In the genomic region with DNA sequence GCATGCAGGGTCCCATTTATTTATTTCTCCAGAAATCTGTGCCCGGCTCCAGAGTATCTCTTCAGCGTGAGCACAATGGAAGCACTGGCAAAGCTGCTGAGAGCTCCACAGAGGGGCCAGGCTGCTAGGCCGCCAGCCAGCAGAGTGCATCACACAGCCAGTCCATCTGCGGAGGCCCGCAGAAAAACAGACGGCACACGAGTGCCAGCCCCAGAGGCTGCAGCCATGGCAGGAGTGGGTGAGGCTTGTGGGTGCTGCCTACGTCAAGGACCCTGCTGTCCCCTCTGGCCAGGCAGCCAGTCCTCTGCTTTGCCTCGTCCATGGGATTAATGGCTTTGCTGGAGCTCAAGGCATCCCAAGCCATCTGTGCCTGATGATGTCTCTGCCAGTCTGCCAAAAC, we compare ENCODE assay signal across 8 mouse cellular contexts. TPM values are rescaled to one million over a fixed set of nuclear protein-coding genes. Genes with fewer than 3 reads are reported as not detected.
DNase-seq lines count a peak whose midpoint lies in the region; ATAC-seq lines count a peak whose summit lies in the region.

No protein-coding gene starts in this region.

- no peak overlapping the region for H3K9ac ChIP-seq in kidney, embryonic 15.5 days
- peak overlapping the region; percentile 18 for H3K9ac ChIP-seq in forebrain, embryonic 13.5 days
- no peak overlapping the region for H3K9ac ChIP-seq in midbrain, embryonic 14.5 days (replicated peaks; ENCODE audit: low read length)

- H3K27me3 ChIP-seq in kidney, embryonic 15.5 days: no peaks in the 10 kb centered on the region
- H3K27me3 ChIP-seq in forebrain, embryonic 13.5 days: no peaks in the 10 kb centered on the region
- no peaks in the 10 kb centered on the region for H3K27me3 ChIP-seq in midbrain, embryonic 14.5 days (ENCODE audit: control insufficient read depth, insufficient read depth, low read length)

- ATAC-seq in kidney, embryonic 15.5 days (replicated peaks; ENCODE audit: low FRiP score): no peak
- ATAC-seq in forebrain, embryonic 13.5 days: peak; percentile 82
- ATAC-seq in midbrain, embryonic 14.5 days (ENCODE audit: low FRiP score, low TSS enrichment): peak; percentile 37; the same call in 1 of the 2 replicates

- DNase-seq in kidney, adult 11 months: no peak
- DNase-seq in cerebellum, adult 11-12 months: peak; percentile 82
- DNase-seq in midbrain, embryonic 14.5 days: peak; percentile 72
- DNase-seq in lung, postnatal 36 days: no peak
- no peak for DNase-seq in ovary, postnatal 36 days (ENCODE audit: low spot score)
- DNase-seq in kidney, adult 18-20 months: no peak

- no peaks in the 10 kb centered on the region for H3K9me3 ChIP-seq in kidney, embryonic 15.5 days (replicated peaks)
- no peaks in the 10 kb centered on the region for H3K9me3 ChIP-seq in forebrain, embryonic 13.5 days (replicated peaks)
- H3K9me3 ChIP-seq in midbrain, embryonic 14.5 days (ENCODE audit: control insufficient read depth, low read length): no peaks in the 10 kb centered on the region

- 76% methylated on average over 9 of the region's 9 CpGs for WGBS in kidney, embryonic 15.5 days
- WGBS in forebrain, embryonic 13.5 days: 35% methylated on average over 9 of the region's 9 CpGs
- 45% methylated on average over 9 of the region's 9 CpGs for WGBS in midbrain, embryonic 14.5 days

- H3K4me1 ChIP-seq in kidney, embryonic 15.5 days: peaks cover 99% of the 10 kb centered on the region
- peaks cover 100% of the 10 kb centered on the region for H3K4me1 ChIP-seq in forebrain, embryonic 13.5 days
- H3K4me1 ChIP-seq in midbrain, embryonic 14.5 days (ENCODE audit: control insufficient read depth, insufficient read depth, low read length): peaks cover 94% of the 10 kb centered on the region

- 0 out of 2 replicates have a peak overlapping the region, but pooled peaks have one; percentile 4 for H3K27ac ChIP-seq in kidney, embryonic 15.5 days
- peak overlapping the region; percentile 89 for H3K27ac ChIP-seq in forebrain, embryonic 13.5 days
- H3K27ac ChIP-seq in midbrain, embryonic 14.5 days (replicated peaks; ENCODE audit: low read depth, low read length): peak overlapping the region; percentile 64

- H3K4me3 ChIP-seq in kidney, embryonic 15.5 days (replicated peaks): no peak overlapping the region
- H3K4me3 ChIP-seq in forebrain, embryonic 13.5 days: no peak overlapping the region
- H3K4me3 ChIP-seq in midbrain, embryonic 14.5 days (replicated peaks; ENCODE audit: low read depth, low read length): no peak overlapping the region

- no peak overlapping the region for H3K4me2 ChIP-seq in kidney, embryonic 15.5 days
- H3K4me2 ChIP-seq in forebrain, embryonic 13.5 days: peak overlapping the region; percentile 21
- no peak overlapping the region for H3K4me2 ChIP-seq in midbrain, embryonic 14.5 days (ENCODE audit: low read length)

- H3K36me3 ChIP-seq in kidney, embryonic 15.5 days: peaks cover 11% of the 10 kb centered on the region; the same call in 1 of the 2 replicates
- peaks cover 11% of the 10 kb centered on the region; the same call in 1 of the 2 replicates for H3K36me3 ChIP-seq in forebrain, embryonic 13.5 days (ENCODE audit: poor library complexity, severe bottlenecking)
- H3K36me3 ChIP-seq in midbrain, embryonic 14.5 days (ENCODE audit: control insufficient read depth, insufficient read depth, low read length): no peaks in the 10 kb centered on the region

RNA-seq across cellular contexts. Expression of a gene that starts 19.8 kb away (rescaled TPM):
- polyA plus RNA-seq in kidney, embryonic 15.5 days (2015; fragmentation: Nextera tagmentation; extraction: Ambion mirVana): 41.8 and 47.3 TPM in 2 replicates
- polyA plus RNA-seq in forebrain, embryonic 13.5 days (2015; fragmentation: Nextera tagmentation; extraction: Ambion mirVana): 57.2 and 61.3 TPM in 2 replicates
- 73.1 and 91.0 TPM in 2 replicates for polyA plus RNA-seq in midbrain, embryonic 14.5 days (2014; fragmentation: Nextera tagmentation; extraction: Ambion mirVana)

Comparison
In these comparisons a context has a peak if more than half of its experiments do, and no peak if none do; other contexts are left out.
1. H3K27ac ChIP-seq: peak in every context shown above with its lines; median percentile 89 in forebrain, embryonic 13.5 days; 64 in midbrain, embryonic 14.5 days; 4 in kidney, embryonic 15.5 days.
2. DNase-seq: peak in cerebellum, adult 11-12 months (single experiment) and midbrain, embryonic 14.5 days (single experiment); none in kidney, adult 11 months (single experiment), lung, postnatal 36 days (single experiment), ovary, postnatal 36 days (single experiment) and kidney, adult 18-20 months (single experiment).